Mouse (Mus musculus): Measurements from ENCODE around the gene Fdxr. TPM values are rescaled to one million over a fixed set of nuclear protein-coding genes. Genes with fewer than 3 reads are reported as not detected.

Gene Fdxr
- polyA plus RNA-seq, 1 experiment: not detected

DNA sequence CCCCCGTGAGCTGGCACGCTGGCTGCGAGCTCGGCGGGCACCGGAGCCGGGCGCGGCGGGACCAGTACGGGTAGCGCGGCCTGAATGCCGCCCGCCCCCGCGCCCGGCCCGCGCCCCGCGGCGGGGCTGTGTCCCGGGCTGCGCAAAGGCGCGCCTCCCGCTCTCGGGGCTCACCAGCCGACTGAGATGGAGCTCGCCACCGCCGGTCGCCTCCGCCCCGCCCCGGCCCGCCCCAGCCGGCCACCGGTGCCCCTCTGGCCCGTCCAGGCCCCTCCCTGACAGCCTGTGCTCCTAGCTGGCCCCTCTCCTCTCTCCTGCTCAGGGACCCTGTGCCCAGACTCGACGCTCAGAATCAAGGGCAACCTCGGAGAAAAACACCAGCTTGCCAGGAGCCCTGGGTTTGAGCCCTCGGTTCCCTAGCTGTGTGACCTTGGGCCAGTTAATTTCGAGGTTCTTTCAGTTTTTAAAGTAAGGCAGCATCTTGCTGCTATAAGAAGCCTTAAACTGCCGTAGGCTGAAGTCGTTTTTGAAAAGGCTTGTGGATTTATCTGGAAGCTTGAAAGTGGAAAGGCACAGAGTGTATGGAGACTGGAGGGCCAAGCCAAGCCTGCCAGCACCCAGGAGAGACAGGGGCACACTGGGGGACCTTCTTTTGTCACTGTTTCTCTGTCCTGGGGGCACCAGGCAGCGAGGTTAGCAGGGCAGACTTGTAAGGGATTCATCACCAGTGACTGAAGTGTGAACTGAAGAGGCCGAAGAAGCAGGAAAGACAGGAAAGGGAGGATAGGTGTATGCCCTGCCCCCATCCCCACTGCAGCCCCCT lies 9.6 kb downstream of the Fdxr start, which contains the start of gene Grin2c:
Gene Grin2c, minus strand, starts transcription at position 183 of the 823 bp plus-strand sequence.
- no peak for TF ChIP-seq POLR2A (IDR thresholded peaks at IDR 0.05; ENCODE audit: insufficient read depth, low read depth, low read length)
- no peak for TF ChIP-seq CTCF (IDR thresholded peaks at IDR 0.05; ENCODE audit: insufficient read depth, low read depth, low read length)
- Histone ChIP-seq H3K4me1 (ENCODE audit: control insufficient read depth, insufficient read depth, low read length) (peaks cover 20% of the 10 kb centered on the region), H3K4me3 (ENCODE audit: insufficient read depth, low read depth, low read length) (peak within 1 kb of the TSS; percentile 44), H3K27ac (ENCODE audit: insufficient read depth, low read depth, low read length) (peak within 1 kb of the TSS; percentile 48)
- WGBS: 9% methylated on average over 44 of the region's 50 CpGs

DNA sequence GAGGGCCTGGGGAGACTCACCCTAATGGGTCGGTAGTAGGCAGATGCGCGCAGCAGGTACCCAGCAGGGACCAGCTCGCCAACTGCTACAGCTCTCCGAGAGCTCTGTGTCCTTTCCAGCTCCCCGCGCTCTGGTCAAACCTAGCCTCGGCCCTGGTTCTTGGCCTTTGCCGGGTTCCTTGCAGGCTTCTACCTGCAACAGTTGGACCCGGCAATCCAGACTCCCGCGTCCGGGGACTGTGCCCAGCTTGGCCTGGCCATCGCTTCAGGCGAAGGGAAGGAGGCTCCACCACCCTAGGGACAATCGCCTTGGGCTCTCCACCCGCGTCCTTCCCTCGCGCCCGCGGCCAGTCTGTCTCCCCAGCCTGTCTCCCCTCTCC lies 10.5 kb downstream of the Fdxr start:
- Histone ChIP-seq H3K4me1 (ENCODE audit: control insufficient read depth, insufficient read depth, low read length) (peaks cover 22% of the 10 kb centered on the region), H3K27ac (ENCODE audit: insufficient read depth, low read depth, low read length) (peak overlapping the region; percentile 48), H3K4me3 (ENCODE audit: insufficient read depth, low read depth, low read length) (peak overlapping the region; percentile 44)
- TF ChIP-seq CTCF (IDR thresholded peaks at IDR 0.05; ENCODE audit: insufficient read depth, low read depth, low read length) (no peak), POLR2A (IDR thresholded peaks at IDR 0.05; ENCODE audit: insufficient read depth, low read depth, low read length) (no peak)
- 7% methylated on average over 22 of the region's 22 CpGs for WGBS

DNA sequence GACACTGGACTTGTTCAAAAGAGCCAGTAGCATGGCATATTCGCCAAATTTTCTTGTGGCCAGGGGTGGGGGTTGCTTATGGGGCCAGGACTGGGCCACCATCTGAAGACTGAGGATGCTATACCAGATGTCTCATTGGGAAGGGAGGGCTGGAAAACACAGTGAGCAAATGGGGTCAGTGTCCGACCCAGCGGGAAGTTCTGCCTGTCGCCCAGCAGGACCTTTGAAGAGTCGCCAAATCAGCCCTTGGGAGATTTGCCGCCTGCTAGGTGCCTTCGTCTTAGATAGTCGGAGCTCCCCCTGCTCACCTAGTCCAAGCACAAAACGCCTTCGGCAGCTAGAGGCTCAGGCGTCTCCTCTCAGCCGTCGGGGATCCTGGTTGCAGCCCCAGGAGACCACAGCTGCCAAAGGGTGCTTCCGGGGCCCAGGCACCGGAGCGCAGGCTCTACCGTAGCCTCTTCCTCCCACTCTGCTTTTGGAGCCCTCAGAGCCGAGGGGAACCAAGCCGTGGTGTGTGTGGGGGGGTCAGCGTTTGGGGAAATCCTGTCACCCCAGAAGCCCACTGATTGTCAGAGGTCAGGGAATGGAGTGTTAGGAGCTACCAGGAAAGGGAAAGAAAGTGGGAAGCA lies 11.0 kb downstream of the Fdxr start:
- H3K4me1 ChIP-seq (ENCODE audit: control insufficient read depth, insufficient read depth, low read length): peaks cover 22% of the 10 kb centered on the region
- peak overlapping the region; percentile 48 for H3K27ac ChIP-seq (ENCODE audit: insufficient read depth, low read depth, low read length)
- WGBS: 19% methylated on average over 20 of the region's 20 CpGs
- H3K4me3 ChIP-seq (ENCODE audit: insufficient read depth, low read depth, low read length): peak overlapping the region; percentile 44
- TF ChIP-seq CTCF (IDR thresholded peaks at IDR 0.05; ENCODE audit: insufficient read depth, low read depth, low read length) (no peak), POLR2A (IDR thresholded peaks at IDR 0.05; ENCODE audit: insufficient read depth, low read depth, low read length) (no peak)

DNA sequence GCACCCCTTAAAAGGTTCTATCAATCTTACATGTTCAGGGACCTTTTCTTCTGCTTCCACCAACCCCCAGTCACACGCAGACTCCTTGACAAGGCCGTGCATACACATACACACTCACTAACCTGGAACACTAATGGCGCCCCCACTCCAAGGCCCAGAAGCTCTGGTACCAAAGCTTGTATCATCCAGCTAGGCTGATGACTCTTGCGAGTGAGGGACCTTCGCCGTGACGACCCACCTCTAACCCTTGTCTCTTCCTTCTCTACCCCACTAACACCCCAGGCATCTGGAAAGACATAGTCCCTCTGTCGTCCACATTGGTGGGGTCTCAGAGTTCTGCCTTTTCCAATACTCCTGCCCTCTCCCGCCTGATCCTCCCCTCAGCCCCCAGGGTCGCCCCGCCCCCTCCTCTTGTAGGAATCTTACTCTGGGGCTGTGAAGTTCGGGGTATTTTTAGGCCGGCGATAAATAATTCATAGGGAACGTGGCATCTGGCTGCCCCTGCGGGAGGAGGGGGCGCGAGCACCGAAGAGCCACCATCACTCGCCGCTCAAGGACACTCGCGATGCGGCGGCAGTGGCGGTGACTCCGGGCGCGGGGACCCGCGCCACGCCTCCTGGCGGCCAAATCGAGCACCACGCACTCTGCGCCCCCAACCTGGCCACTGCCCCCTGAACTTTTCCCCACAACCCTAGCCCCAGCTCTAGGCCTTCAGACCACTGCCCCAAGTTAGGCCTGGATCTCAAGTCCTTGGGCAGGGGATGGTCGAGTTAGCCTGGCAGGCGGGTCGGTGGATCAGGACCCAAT lies 11.8 kb downstream of the Fdxr start:
- peak overlapping the region; percentile 44 for H3K4me3 ChIP-seq (ENCODE audit: insufficient read depth, low read depth, low read length)
- 18% methylated on average over 39 of the region's 39 CpGs for WGBS
- TF ChIP-seq POLR2A (IDR thresholded peaks at IDR 0.05; ENCODE audit: insufficient read depth, low read depth, low read length) (no peak), CTCF (IDR thresholded peaks at IDR 0.05; ENCODE audit: insufficient read depth, low read depth, low read length) (no peak; the same call in 1 of the 2 replicates)
- H3K27ac ChIP-seq (ENCODE audit: insufficient read depth, low read depth, low read length): no peak overlapping the region
- peaks cover 19% of the 10 kb centered on the region for H3K4me1 ChIP-seq (ENCODE audit: control insufficient read depth, insufficient read depth, low read length)

DNA sequence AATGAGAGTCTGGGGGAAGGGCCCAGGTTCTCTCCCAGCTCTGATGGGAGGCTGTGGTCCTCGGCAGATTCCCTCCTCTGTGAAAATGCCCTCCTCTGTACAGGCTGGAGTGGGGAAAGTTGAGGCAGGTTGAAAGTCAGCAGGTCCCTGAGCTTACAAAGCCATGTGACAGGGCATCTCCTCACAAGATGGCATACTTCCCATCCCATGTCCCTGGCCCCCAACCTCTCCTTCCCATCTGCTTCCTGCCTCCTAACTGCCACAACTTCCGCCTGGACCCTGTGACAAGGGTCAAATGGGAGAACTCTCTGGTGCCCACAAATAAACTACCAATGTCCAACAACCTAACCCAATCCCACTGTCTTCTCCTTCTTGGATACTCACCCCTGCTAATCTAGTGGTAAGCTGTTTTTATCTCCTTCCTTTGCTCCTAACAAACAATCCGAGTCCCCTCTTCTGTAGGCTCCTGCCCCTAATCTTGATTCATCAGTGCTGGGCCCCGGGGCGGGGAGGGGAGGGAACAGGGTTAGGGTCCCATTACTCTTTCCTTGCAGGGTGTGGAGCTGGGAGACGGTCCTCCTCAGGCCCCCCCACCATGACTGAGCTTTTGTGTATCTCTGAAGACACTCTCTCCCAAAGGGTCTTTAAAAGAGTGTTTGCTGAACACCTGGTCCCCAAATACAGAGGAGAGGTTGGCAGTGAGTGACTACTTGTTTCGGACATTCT lies 12.6 kb downstream of the Fdxr start:
- no peak for TF ChIP-seq CTCF (IDR thresholded peaks at IDR 0.05; ENCODE audit: insufficient read depth, low read depth, low read length)
- no peak for TF ChIP-seq POLR2A (IDR thresholded peaks at IDR 0.05; ENCODE audit: insufficient read depth, low read depth, low read length)
- H3K4me1 ChIP-seq (ENCODE audit: control insufficient read depth, insufficient read depth, low read length): peaks cover 19% of the 10 kb centered on the region
- no peak overlapping the region for H3K4me3 ChIP-seq (ENCODE audit: insufficient read depth, low read depth, low read length)
- 86% methylated on average over 7 of the region's 7 CpGs for WGBS
- no peak overlapping the region for H3K27ac ChIP-seq (ENCODE audit: insufficient read depth, low read depth, low read length)

DNA sequence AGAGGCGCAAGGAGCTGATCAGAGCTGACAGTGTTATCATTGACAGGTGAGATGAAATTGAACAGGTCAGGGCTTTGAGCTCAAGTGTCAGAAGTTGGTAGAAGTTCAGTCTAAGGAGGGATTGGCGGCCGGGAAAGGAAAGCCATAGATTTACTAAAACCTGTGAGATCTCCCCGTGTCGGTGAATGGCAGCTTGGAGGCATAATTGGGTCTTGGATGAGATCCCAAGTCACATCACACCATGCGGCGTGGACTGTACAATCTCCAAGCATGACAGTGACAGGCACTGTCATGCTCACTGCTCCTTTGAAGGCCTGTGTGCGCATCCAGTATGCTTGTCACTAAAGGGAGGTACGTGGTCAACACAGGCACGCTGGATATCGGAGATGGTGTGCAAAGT lies 13.9 kb downstream of the Fdxr start:
- WGBS: 71% methylated on average over 11 of the region's 11 CpGs
- TF ChIP-seq CTCF (IDR thresholded peaks at IDR 0.05; ENCODE audit: insufficient read depth, low read depth, low read length) (no peak), POLR2A (IDR thresholded peaks at IDR 0.05; ENCODE audit: insufficient read depth, low read depth, low read length) (no peak)
- no peak overlapping the region for H3K4me3 ChIP-seq (ENCODE audit: insufficient read depth, low read depth, low read length)
- H3K27ac ChIP-seq (ENCODE audit: insufficient read depth, low read depth, low read length): no peak overlapping the region
- peaks cover 23% of the 10 kb centered on the region for H3K4me1 ChIP-seq (ENCODE audit: control insufficient read depth, insufficient read depth, low read length)

DNA sequence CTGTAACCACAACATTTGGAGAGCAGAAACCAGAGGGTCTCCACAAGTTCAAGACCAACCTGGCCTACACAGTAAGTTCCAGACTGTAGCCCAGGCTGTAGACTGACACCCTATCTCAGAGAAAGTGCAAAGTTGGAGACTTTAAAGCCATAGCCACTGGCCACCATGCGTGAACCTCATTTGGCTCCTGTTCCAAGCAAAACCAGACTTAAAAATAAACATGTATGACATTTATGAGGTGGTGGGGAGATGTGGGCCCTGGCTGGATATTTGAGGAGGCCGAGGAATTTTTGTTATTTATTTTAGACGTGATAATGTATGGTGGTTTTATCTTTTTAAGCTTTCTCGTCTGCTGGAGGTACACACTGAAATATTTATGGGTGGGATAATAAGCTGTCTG lies 17.7 kb downstream of the Fdxr start:
- peaks cover 10% of the 10 kb centered on the region for H3K4me1 ChIP-seq (ENCODE audit: control insufficient read depth, insufficient read depth, low read length)
- no peak overlapping the region for H3K27ac ChIP-seq (ENCODE audit: insufficient read depth, low read depth, low read length)
- TF ChIP-seq CTCF (IDR thresholded peaks at IDR 0.05; ENCODE audit: insufficient read depth, low read depth, low read length): no peak
- TF ChIP-seq POLR2A (IDR thresholded peaks at IDR 0.05; ENCODE audit: insufficient read depth, low read depth, low read length): no peak
- whole genome bisulfite sequencing: 92% methylated on average over 4 of the region's 4 CpGs
- no peak overlapping the region for H3K4me3 ChIP-seq (ENCODE audit: insufficient read depth, low read depth, low read length)

DNA sequence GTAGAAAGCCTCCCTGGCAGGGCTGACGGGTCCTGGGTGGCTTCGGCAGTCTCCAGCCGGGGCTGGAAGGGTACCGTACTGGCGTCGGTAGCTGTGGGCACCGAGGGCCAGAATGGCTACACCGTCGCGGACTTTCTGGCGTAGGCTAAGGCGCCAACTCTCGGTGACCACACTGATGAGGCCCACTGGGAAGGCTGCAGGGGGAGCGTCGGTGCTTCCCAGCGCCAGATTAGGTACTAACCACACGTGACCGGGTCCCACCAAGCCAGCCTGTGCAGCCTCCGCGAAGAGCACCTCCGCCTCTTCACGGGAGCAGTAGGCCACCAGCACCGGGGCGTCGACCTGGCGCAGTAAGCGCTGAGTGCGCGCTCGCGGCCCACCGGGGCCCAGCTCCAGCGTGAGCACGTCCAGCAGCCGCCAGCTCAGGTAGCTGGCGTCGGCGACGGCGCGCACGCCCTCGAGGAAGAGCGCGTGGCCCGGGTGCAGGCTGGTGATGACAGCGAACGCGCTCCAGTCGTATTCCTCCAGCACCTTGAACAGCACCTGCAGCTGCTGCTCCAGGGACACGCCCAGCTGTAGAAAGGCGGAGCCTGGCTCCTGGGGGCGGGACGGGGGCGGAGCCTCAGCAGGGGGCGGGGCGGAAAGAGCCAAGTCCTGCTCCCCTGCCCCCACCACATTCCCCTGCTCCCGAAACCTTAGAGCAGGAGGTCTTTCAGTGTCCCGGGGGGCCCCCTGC lies 18.9 kb downstream of the Fdxr start:
- no peak overlapping the region for H3K4me3 ChIP-seq (ENCODE audit: insufficient read depth, low read depth, low read length)

More for the DNA sequence above, 18.9 kb downstream of the Fdxr start:
- no peak for TF ChIP-seq CTCF (IDR thresholded peaks at IDR 0.05; ENCODE audit: insufficient read depth, low read depth, low read length)
- TF ChIP-seq POLR2A (IDR thresholded peaks at IDR 0.05; ENCODE audit: insufficient read depth, low read depth, low read length): no peak
- Histone ChIP-seq H3K27ac (ENCODE audit: insufficient read depth, low read depth, low read length) (no peak overlapping the region), H3K4me1 (ENCODE audit: control insufficient read depth, insufficient read depth, low read length) (peaks cover 10% of the 10 kb centered on the region)
- WGBS: 24% methylated on average over 59 of the region's 59 CpGs

All from olfactory bulb, adult 2 months (tissue).